Mouse (Mus musculus) adrenal gland, postnatal 14 days (tissue): ENCODE results near the gene Rcor2. TPM values are rescaled to one million over a fixed set of nuclear protein-coding genes. Genes with fewer than 3 reads are reported as not detected.

Source experiments
- DNase-seq: peaks from one replicate; pipeline ENCODE4 v3.0.0; 2021; ENCODE audit warnings: mixed read lengths
- long read RNA-seq, 2 experiments: library from polyadenylated mRNA; stranded (forward); transcript quantifications; one replicate each; pipeline ENCODE4 v2.0.0; 2021
- total RNA-seq: library from RNA; stranded (reverse); gene quantifications from 2 replicates; pipeline ENCODE4 v1.2.3, GENCODE M21; 2021

The Rcor2 gene
- total RNA-seq = 3.4 and 4.1 TPM in 2 replicates
- long read RNA-seq, experiment 1, partial matches to known transcripts = 0 of 5 reads
- long read RNA-seq, experiment 1, other reads (novel, unspliced or antisense) = 2 of 5 reads
- long read RNA-seq, experiment 2, partial matches to known transcripts = 0 of 2 reads
- long read RNA-seq, experiment 2, other reads (novel, unspliced or antisense) = 1 of 2 reads

DNA sequence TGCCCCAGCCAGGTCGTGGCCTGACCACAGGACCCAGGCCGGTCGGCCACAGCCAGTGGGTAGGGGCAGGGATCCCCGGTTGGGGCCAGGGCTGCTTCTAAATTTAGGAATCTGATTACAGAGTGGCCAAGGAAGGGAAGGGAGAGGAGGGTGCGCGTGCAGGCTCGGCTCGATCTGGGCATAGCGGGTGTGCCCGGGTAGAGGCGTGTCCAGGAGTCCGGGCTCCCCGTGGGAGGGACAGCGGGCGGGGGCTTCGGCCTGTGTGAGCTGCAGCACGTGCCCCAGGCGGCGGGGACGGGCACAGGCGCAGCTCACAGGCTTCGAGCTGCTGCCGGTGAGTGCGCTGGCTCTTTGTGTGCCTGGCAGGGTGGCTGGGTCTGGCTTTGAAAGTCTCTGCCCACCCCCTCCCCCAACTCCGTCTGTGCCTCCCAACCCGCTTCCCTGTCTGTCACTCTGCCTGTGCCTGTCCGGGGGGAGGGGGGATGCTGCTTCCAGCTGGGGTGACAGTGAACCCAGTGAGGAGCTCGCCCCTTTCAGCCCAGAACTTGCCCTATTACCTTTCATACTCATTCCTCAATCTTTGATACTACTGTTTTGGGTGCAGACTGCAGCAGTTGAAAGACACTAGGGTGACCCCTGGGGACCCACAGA lies at the start of gene Rcor2:
Rcor2 (plus strand) TSS at position 235 of the 651 bp plus-strand sequence.
- peak; percentile 88 for DNase-seq

GRCm38 (mm10) chr19:7217926-7218267 lies 49.2 kb upstream of the Rcor2 start:
- DNase-seq = no peak

- no peak for DNase-seq
These were observed 48.4 kb upstream of the Rcor2 start for GRCm38 (mm10) chr19:7218753-7219152.

DNA sequence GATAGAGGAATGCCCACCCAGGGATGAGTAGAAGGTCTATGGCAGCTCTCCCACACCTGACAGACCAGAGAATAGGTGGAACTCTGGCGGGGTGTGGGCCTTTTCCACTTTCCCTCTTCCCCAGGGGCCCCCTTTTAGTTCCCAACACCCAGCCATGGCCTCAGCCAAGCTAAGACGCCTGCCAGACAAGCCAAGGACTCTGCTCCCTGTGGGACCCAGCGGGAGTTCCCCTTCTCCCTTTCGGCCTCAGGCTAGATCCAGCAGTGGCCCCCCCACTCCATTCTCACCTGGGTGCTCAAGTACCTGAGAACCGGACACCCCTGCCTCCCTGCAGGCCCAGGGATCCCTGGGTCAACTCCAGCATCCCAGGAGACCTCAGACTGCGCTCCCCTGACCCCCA lies 44.9 kb upstream of the Rcor2 start:
- DNase-seq = peak; percentile 64

DNA sequence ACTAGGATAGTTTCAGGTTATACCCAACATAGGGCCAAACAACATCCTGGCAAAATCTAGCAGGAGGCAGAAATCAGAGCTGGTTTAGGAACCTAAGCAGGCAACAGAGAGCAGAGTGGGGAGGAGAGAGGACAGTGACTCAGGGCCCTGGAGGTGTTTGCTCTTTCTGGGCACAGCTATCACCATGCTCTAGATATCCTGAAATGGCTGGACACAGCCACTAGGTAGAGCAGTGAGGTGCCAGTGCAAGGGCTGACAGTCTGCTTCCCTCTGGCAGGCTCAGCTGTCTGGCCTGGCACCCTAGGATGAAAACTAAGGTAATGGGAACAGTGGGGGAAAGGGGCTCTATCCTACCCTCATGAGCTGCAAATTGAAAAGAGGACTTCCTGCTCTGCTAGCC lies 43.6 kb upstream of the Rcor2 start:
- DNase-seq = no peak

- no peak for DNase-seq
These were observed 42.9 kb upstream of the Rcor2 start for GRCm38 (mm10) chr19:7224253-7224652.

- no peak for DNase-seq
These were observed 41.9 kb upstream of the Rcor2 start for GRCm38 (mm10) chr19:7225096-7225690.

DNA sequence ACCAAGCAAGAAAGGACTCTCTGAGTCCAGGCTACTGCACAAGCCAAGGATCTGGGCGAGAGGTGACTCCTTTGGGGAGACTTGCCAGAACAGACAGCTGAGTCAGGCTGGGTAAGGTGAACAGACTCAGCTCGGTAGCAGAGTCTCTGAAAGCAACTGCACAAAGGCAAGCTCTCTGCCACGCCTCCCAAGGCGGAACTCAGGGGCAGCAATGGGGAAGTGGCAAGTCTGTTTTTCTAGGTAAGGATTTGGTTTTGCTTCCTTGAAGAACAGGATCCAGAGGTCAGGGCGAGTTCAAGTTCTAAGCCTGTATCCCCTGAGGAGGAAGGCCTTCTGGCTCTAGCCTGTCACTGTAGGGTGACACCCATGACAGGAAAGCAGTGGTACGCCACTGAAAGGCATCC lies 40.6 kb upstream of the Rcor2 start:
- DNase-seq = peak; percentile 42

DNA sequence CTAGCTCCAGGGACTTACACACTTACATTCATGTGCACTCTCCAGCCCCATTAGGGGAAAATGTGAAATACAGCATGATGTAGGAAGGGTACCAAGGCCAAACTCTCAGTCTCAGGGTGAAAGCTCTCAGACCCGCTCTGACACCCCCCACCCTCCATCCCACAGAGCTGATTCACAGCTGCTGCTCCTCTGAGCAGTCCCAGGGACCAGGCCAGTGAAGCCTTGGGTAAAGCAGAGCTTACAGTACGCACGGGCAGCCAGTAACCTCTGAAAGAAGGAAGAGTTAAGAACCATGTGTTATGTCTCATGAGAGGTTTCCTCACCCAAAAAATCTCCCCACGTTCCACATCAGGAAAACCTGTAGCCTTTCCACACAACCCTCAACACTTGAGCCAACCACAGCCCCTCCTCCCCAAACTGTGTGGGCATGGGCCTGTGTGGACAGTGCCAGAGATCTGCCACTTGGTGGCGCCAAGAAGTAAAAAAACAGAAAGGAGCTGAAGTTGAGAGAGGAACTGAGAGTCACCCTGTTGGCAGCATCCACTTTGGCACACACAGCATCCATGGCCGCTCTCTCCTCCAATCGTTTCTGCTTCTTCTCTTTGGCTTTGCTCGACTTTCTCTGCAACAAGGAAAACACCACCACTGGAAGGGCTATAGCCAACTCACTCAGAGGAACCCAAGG lies 32.4 kb upstream of the Rcor2 start:
- DNase-seq = peak; percentile 90

GRCm38 (mm10) chr19:7235461-7235860 lies 31.7 kb upstream of the Rcor2 start:
- DNase-seq = no peak

DNA sequence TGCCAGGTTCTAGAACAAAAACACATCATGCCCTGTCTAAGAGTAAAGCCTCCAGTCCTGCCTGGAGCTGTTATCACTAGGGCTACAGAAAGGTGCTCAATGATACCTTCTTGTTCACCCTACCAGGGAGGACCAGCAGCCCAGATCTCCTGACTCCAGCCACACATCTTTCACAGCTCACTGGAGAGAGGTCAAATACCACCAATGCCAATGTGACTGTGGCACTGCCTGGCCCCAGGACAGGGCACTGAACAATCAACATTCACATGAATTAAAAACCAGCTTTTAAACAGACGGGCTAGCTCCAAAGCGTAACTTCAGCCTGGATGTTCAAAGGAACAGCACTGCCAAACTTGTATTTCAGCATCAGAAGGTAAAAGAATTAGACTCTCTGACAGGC lies 31.1 kb upstream of the Rcor2 start:
- no peak for DNase-seq

GRCm38 (mm10) chr19:7236742-7237141 lies 30.4 kb upstream of the Rcor2 start:
- no peak for DNase-seq

DNA sequence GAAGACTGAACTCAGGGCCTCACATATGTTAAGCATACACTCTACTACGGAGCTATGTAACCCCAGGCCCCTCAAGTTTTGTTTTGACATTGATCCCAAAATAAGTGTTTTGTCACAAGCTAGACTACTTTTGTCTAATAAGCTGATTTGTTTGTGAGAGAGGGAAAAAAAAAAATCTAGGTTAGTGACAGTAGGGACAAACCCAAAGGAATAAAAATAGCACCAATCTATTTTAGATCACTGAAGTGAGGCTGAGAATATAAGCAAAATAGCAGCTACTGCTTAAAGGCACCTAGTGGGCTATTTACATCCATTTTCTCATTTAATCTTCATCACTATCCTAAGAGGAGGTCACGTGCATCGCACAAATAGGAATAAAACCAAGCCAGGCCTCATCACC lies 27.6 kb upstream of the Rcor2 start:
- no peak for DNase-seq

- DNase-seq = no peak
These were observed 26.8 kb upstream of the Rcor2 start for GRCm38 (mm10) chr19:7240291-7240690.

GRCm38 (mm10) chr19:7240782-7241690 lies 26.1 kb upstream of the Rcor2 start, which contains the start of gene Naa40:
Naa40 (minus strand) TSS chr19:7241183.
- peak; percentile 96 for DNase-seq

GRCm38 (mm10) chr19:7246021-7246420 lies 21.1 kb upstream of the Rcor2 start:
- no peak for DNase-seq

GRCm38 (mm10) chr19:7257881-7258280 lies 9.2 kb upstream of the Rcor2 start:
- peak; percentile 47 for DNase-seq

DNA sequence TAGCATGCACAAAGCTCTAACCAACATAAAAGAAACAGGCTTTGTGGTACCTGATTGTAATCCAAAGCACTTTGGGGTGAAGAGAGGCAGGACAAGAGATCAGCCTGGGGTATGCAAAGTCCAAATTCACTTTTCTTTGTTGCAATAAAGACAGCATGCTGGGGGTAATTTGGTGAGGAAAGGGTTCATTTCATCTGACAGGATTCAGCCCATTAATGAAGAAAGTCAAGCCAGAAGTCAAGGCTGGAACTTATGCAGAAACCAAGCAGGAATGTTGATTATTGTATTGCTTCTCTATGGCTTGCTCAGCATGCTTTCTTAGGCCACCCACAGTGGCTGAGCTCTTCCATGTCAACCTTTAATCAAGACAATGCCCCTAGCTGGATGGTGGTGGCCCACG lies 5.6 kb upstream of the Rcor2 start:
- no peak for DNase-seq

DNA sequence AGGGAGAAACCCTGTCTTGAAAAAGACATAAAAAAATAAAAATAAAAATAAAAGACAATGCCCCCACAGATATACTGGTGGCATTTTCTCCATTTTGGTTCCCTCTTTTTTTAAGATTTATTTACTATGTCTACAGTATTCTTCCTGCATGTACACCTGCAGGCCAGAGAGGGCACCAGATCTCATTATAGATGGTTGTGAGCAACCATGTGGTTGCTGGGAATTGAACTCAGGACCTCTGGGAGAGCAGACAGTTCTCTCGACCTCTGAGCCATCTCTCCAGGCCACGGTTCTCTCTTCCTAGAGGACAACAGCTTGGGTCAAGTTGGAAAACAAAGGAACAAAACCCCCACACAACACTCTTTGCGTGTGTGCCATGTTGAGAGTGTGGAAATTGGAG lies 5.2 kb upstream of the Rcor2 start:
- DNase-seq = no peak

GRCm38 (mm10) chr19:7262592-7262991 lies 4.5 kb upstream of the Rcor2 start:
- no peak for DNase-seq

DNA sequence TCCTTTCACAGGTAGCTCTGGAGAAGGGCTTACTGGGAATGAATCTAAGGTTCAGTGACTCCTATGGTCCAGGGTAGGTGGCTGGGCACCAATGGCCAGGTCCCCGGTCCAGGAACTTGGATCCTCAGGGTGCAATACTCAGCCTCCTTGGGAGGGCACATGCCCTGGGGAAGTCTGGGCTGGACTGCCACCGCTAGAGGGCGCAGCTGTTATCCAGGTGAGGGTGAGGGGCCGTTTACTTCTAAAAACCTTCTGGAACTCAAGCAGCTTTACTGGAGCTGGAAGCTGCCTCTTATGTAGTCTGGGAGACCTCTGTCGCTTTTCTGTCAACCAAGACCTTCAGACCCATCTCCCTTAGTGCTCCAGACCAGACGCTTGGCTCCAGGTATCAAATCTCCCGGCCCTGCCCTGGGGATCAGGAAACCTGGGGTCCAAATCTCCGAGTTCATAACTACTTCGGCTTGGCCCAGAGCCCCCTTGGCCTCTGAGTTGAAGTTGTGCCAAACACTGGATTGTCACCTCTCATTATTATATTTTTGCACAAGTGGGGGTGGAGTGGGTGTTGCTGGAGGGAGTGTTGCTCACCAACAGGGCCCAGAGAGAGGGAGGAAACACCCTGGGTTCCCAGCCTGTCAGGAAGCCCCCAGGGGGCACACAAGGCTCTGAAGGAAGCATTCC lies 2.9 kb upstream of the Rcor2 start:
- DNase-seq = peak; percentile 92
